ENCODE assay signal across 20 mouse cellular contexts in the genomic region with DNA sequence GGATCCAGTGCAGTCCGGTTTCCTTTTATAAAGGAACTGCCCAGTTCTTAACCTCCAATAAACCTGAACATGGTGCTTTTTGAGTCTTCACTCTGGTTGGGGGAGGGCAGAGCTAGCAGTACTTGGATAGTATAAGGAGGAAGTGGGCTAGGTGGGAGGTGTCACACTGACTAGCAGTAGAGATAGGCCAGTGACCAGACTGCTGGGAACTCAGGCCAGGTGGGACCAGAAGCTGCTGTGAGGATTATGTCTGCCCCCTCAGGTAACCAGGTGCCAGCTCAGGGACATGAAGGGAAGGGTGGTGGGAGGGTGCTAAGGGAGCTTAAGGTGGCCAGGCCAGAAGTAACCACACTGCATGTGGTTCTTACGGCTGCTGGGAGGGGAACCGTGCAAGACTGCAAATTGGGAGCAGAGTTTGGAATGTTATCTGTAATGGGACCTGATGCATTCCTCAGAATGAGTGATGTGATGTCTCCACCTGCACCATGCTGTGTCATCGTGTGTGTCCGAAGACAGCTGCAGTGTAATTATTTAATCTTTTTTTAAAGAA. TPM values are rescaled to one million over a fixed set of nuclear protein-coding genes. Genes with fewer than 3 reads are reported as not detected.
A peak's percentile ranks its signal among the peaks of the same experiment; 100 is the strongest.
DNase-seq lines count a peak whose midpoint lies in the region; ATAC-seq and TF ChIP-seq lines count a peak whose summit lies in the region.
"Had no signal": no experiment of that assay in that cellular context is flagged by ENCODE, and none has a peak within 500 bp of the region (broad histone marks: within the 10 kb centered on the region; RNA-seq: fewer than 3 reads in every experiment).

No protein-coding gene starts in this region.

- no peak overlapping the region for H3K4me3 ChIP-seq in heart, embryonic 11.5 days (ENCODE audit: low read depth, low read length)
- no peak overlapping the region for H3K4me3 ChIP-seq in heart, adult 2 months
- H3K4me3 ChIP-seq in CH12.LX (replicated peaks in 1 of 3; ENCODE audit: low read depth in 2 of 3, low read length in 2 of 3, poor library complexity in 1 of 3): no peak overlapping the region
- H3K4me3 ChIP-seq in forebrain, embryonic 14.5 days (ENCODE audit: low read depth, low read length): no peak overlapping the region
- H3K4me3 ChIP-seq: heart, embryonic 12.5 days; hindbrain, embryonic 15.5 days; intestine, embryonic 15.5 days; midbrain, embryonic 10.5 days; neural tube, embryonic 12.5 days had no signal

- no peak for TF ChIP-seq RAD21 in CH12.LX (IDR thresholded peaks at IDR 0.05; ENCODE audit: low read depth, low read length)

- H3K9me3 ChIP-seq in heart, embryonic 11.5 days (replicated peaks; ENCODE audit: control insufficient read depth, low read length): no peaks in the 10 kb centered on the region
- no peaks in the 10 kb centered on the region for H3K9me3 ChIP-seq in CH12.LX (replicated peaks; ENCODE audit: low read length)
- H3K9me3 ChIP-seq in forebrain, embryonic 14.5 days (replicated peaks; ENCODE audit: control insufficient read depth, low read length): no peaks in the 10 kb centered on the region
- H3K9me3 ChIP-seq: heart, embryonic 12.5 days; hindbrain, embryonic 15.5 days; intestine, embryonic 15.5 days; midbrain, embryonic 10.5 days; neural tube, embryonic 12.5 days had no signal

- no peak for ATAC-seq in heart, embryonic 11.5 days (replicated peaks; ENCODE audit: insufficient number of reproducible peaks, low FRiP score, low TSS enrichment)
- ATAC-seq in forebrain, embryonic 14.5 days: no peak
- ATAC-seq in granulocyte monocyte progenitor cell, adult 5-6 weeks (replicated peaks; ENCODE audit: poor library complexity, severe bottlenecking): no peak
- ATAC-seq: activated CD4-positive, CD25-positive, alpha-beta regulatory T cell, adult 4 months; intestine, embryonic 15.5 days; Patski had no signal

- dilution Hi-C loops in CH12.LX (cut with MboI; ENCODE audit: extremely low pct_ligation_motif_present, extremely low pct_unique_long_range_greater_than_20kb, low sequenced_read_pairs): no loop called here

- peaks cover 5% of the 10 kb centered on the region for H3K4me1 ChIP-seq in heart, embryonic 11.5 days (ENCODE audit: control insufficient read depth, insufficient read depth, low read length)
- H3K4me1 ChIP-seq in heart, adult 2 months (ENCODE audit: control insufficient read depth, insufficient read depth, low read length): peaks cover under 1% of the 10 kb centered on the region; the same call in 1 of the 2 replicates
- peaks cover 16 to 50% of the 10 kb centered on the region in 2 experiments for H3K4me1 ChIP-seq in CH12.LX (ENCODE audit: control insufficient read depth in 1 of 2, insufficient read depth in 2 of 2)
- H3K4me1 ChIP-seq in forebrain, embryonic 14.5 days (ENCODE audit: control insufficient read depth, insufficient read depth, low read length): peaks cover under 1% of the 10 kb centered on the region

- no peak for TF ChIP-seq POLR2A in heart, adult 2 months (IDR thresholded peaks at IDR 0.05; ENCODE audit: insufficient read depth, low read depth, low read length)
- no peak; the same call in 1 of the 2 replicates for TF ChIP-seq POLR2A in CH12.LX (IDR thresholded peaks at IDR 0.05; ENCODE audit: low read depth, low read length)

- intact Hi-C loops in heart, adult 2 months (cut with DNase I): loop anchor here (10.0 kb wide), 1 partner anchor 393 kb away; a partner anchor contains a TSS

- no peaks in the 10 kb centered on the region for H3K79me2 ChIP-seq in heart, adult 2 months (replicated peaks; ENCODE audit: control insufficient read depth, insufficient read depth, low read length)
- peaks cover 42% of the 10 kb centered on the region for H3K79me2 ChIP-seq in CH12.LX (replicated peaks; ENCODE audit: control insufficient read depth, extremely low read depth, insufficient read depth, poor library complexity, severe bottlenecking)

- DNase-seq in heart, adult 2 months: no peak
- DNase-seq in 3134 (ENCODE audit: extremely low read depth, insufficient read length, low spot score) (peak; percentile 32), CH12.LX (ENCODE audit: extremely low read depth) (peak; percentile 44), R1 (ENCODE audit: low read depth, low spot score) (peak; percentile 65)
- DNase-seq in forebrain, embryonic 14.5 days (ENCODE audit: low spot score): no peak
- DNase-seq in frontal cortex, postnatal 36 days (ENCODE audit: low spot score in 2 of 2): no peak
- DNase-seq: adrenal gland, postnatal 10 days; cerebellum, postnatal 25 days; gastrocnemius, postnatal 10 days; thymus, postnatal 25 days had no signal

- in situ Hi-C loops in CH12.LX (cut with MboI; ENCODE audit: low pct_ligation_motif_present, low pct_unique_long_range_greater_than_20kb, low sequenced_read_pairs): no loop called here

- no peak for TF ChIP-seq CTCF in heart, adult 2 months (IDR thresholded peaks at IDR 0.05)
- no peak for TF ChIP-seq CTCF in CH12.LX (conservative IDR thresholded peaks at IDR 0.05 in 1 of 2, IDR thresholded peaks at IDR 0.05 in 1 of 2; ENCODE audit: low read depth in 2 of 2, low read length in 2 of 2)

- peaks cover 73% of the 10 kb centered on the region for H3K36me3 ChIP-seq in heart, embryonic 11.5 days (ENCODE audit: control insufficient read depth, insufficient read depth, low read length)
- no peaks in the 10 kb centered on the region for H3K36me3 ChIP-seq in heart, adult 2 months (ENCODE audit: control insufficient read depth, insufficient read depth, low read length)
- H3K36me3 ChIP-seq in CH12.LX (replicated peaks in 1 of 2; ENCODE audit: control insufficient read depth in 1 of 2, insufficient read depth in 1 of 2, low read length in 1 of 2): peaks cover 74 to 79% of the 10 kb centered on the region in 2 experiments
- peaks cover 79% of the 10 kb centered on the region for H3K36me3 ChIP-seq in forebrain, embryonic 14.5 days (ENCODE audit: control insufficient read depth, insufficient read depth, low read length)

- H3K27ac ChIP-seq in heart, embryonic 11.5 days (ENCODE audit: low read depth, low read length): peak overlapping the region; percentile 41; the same call in 1 of the 2 replicates
- no peak overlapping the region for H3K27ac ChIP-seq in heart, adult 2 months
- H3K27ac ChIP-seq in CH12.LX (ENCODE audit: insufficient read depth, low read depth): peak overlapping the region; percentile 28; the same call in 1 of the 2 replicates
- H3K27ac ChIP-seq in forebrain, embryonic 14.5 days (ENCODE audit: low read depth, low read length): no peak overlapping the region
- H3K27ac ChIP-seq: hindbrain, embryonic 15.5 days; macrophage; midbrain, embryonic 10.5 days; neural tube, embryonic 12.5 days had no signal

- TF ChIP-seq EP300 in heart, adult 2 months (IDR thresholded peaks at IDR 0.05; ENCODE audit: insufficient read depth, low read depth, low read length): no peak
- TF ChIP-seq EP300 in CH12.LX (IDR thresholded peaks at IDR 0.05; ENCODE audit: low read length): no peak

- H3K27me3 ChIP-seq in heart, embryonic 11.5 days (ENCODE audit: control insufficient read depth, insufficient read depth, low read length): no peaks in the 10 kb centered on the region
- H3K27me3 ChIP-seq in heart, adult 2 months (ENCODE audit: control insufficient read depth, insufficient read depth, low read length): no peaks in the 10 kb centered on the region
- no peaks in the 10 kb centered on the region for H3K27me3 ChIP-seq in CH12.LX (replicated peaks)
- no peaks in the 10 kb centered on the region for H3K27me3 ChIP-seq in forebrain, embryonic 14.5 days (replicated peaks; ENCODE audit: control insufficient read depth, insufficient read depth, low read length)
- H3K27me3 ChIP-seq: heart, embryonic 12.5 days; hindbrain, embryonic 15.5 days; intestine, embryonic 15.5 days; neural tube, embryonic 12.5 days; Patski had no signal

- no peak overlapping the region for H3K4me2 ChIP-seq in heart, embryonic 11.5 days
- no peak overlapping the region for H3K4me2 ChIP-seq in CH12.LX (ENCODE audit: insufficient read depth, low read depth, poor library complexity, severe bottlenecking)
- H3K4me2 ChIP-seq in forebrain, embryonic 14.5 days (ENCODE audit: low read length): no peak overlapping the region
- H3K4me2 ChIP-seq: heart, embryonic 12.5 days; hindbrain, embryonic 15.5 days; intestine, embryonic 15.5 days; neural tube, embryonic 12.5 days had no signal

- WGBS in heart, embryonic 11.5 days (ENCODE audit: insufficient replicate concordance): 59% methylated on average over 5 of the region's 5 CpGs
- 67% methylated on average over 5 of the region's 5 CpGs for WGBS in heart, adult 2 months
- WGBS in forebrain, embryonic 14.5 days: 84% methylated on average over 5 of the region's 5 CpGs

- H3K9ac ChIP-seq in heart, embryonic 11.5 days (ENCODE audit: low read depth, low read length): no peak overlapping the region
- no peak overlapping the region for H3K9ac ChIP-seq in heart, adult 2 months (ENCODE audit: low read depth, low read length)
- no peak overlapping the region for H3K9ac ChIP-seq in CH12.LX (ENCODE audit: insufficient read depth, low read depth)
- H3K9ac ChIP-seq in forebrain, embryonic 14.5 days (ENCODE audit: low read length): no peak overlapping the region
- H3K9ac ChIP-seq: heart, embryonic 12.5 days; hindbrain, embryonic 15.5 days; intestine, embryonic 15.5 days; neural tube, embryonic 12.5 days had no signal

RNA-seq across cellular contexts. Expression of a gene that starts 4.2 kb away (rescaled TPM):
- 43.6 and 46.2 TPM in 2 replicates for polyA plus RNA-seq in heart, embryonic 11.5 days (2014; fragmentation: Nextera tagmentation; extraction: Ambion mirVana)
- total RNA-seq in heart, adult 2 months (2021): 1 to 10 TPM; 5.9 to 6.7 TPM
- 11.9 and 18.8 TPM in 2 replicates for polyA plus RNA-seq in heart, adult 2 months (2012; rRNA removed)
- total RNA-seq in CH12.LX (2012; rRNA removed): 346 and 359 TPM in 2 replicates
- 242 and 272 TPM in 2 replicates for total RNA-seq in CH12.LX (2014; rRNA removed)
- 359 and 389 TPM in 2 replicates for polyA plus RNA-seq in CH12.LX (2012; ENCODE audit: insufficient read length, low read depth)
- 44.1 and 49.6 TPM in 2 replicates for polyA plus RNA-seq in forebrain, embryonic 14.5 days (2014; fragmentation: Nextera tagmentation; extraction: Ambion mirVana)
- total RNA-seq in granulocyte monocyte progenitor cell, adult 5-6 weeks (2014; fragmentation: Nextera tagmentation): 88.0 and 115 TPM in 2 replicates
- 172 and 173 TPM in 2 replicates for total RNA-seq in granulocyte monocyte progenitor cell, adult 5-6 weeks (2017)

RNA-seq across cellular contexts. Expression of a gene that starts 6.2 kb away (rescaled TPM):
- polyA plus RNA-seq in heart, embryonic 11.5 days (2014; fragmentation: Nextera tagmentation; extraction: Ambion mirVana): 276 and 286 TPM in 2 replicates
- 100 to 1,000 TPM; 101 to 113 TPM for total RNA-seq in heart, adult 2 months (2021)
- 69.6 and 69.9 TPM in 2 replicates for polyA plus RNA-seq in heart, adult 2 months (2012; rRNA removed)
- total RNA-seq in CH12.LX (2012; rRNA removed) (293 and 340 TPM in 2 replicates), CH12.LX (2014; rRNA removed) (205 and 211 TPM in 2 replicates)
- 387 and 392 TPM in 2 replicates for polyA plus RNA-seq in CH12.LX (2012; ENCODE audit: insufficient read length, low read depth)
- polyA plus RNA-seq in forebrain, embryonic 14.5 days (2014; fragmentation: Nextera tagmentation; extraction: Ambion mirVana): 264 and 269 TPM in 2 replicates
- total RNA-seq in granulocyte monocyte progenitor cell, adult 5-6 weeks (2014; fragmentation: Nextera tagmentation): 224 and 262 TPM in 2 replicates
- 187 and 207 TPM in 2 replicates for total RNA-seq in granulocyte monocyte progenitor cell, adult 5-6 weeks (2017)

RNA-seq across cellular contexts. Expression of a gene that starts 12.7 kb away (rescaled TPM):
- 2.1 and 2.9 TPM in 2 replicates for polyA plus RNA-seq in heart, embryonic 11.5 days (2014; fragmentation: Nextera tagmentation; extraction: Ambion mirVana)
- 1 to 10 TPM; 3.9 to 4.0 TPM for total RNA-seq in heart, adult 2 months (2021)
- polyA plus RNA-seq in heart, adult 2 months (2012; rRNA removed): 4.0 and 5.4 TPM in 2 replicates
- total RNA-seq in CH12.LX (2012; rRNA removed) (3.4 and 11.8 TPM in 2 replicates), CH12.LX (2014; rRNA removed) (1.4 and 2.0 TPM in 2 replicates)
- 0.57 and 1.1 TPM in 2 replicates for polyA plus RNA-seq in CH12.LX (2012; ENCODE audit: insufficient read length, low read depth)
- polyA plus RNA-seq in forebrain, embryonic 14.5 days (2014; fragmentation: Nextera tagmentation; extraction: Ambion mirVana): 15.5 TPM in 2 replicates
- total RNA-seq in granulocyte monocyte progenitor cell, adult 5-6 weeks (2014; fragmentation: Nextera tagmentation): 1.5 and 2.5 TPM in 2 replicates
- total RNA-seq in granulocyte monocyte progenitor cell, adult 5-6 weeks (2017): 0.52 and 1.4 TPM in 2 replicates

RNA-seq across cellular contexts. Expression of a gene that starts 23.7 kb away (rescaled TPM):
- polyA plus RNA-seq in heart, embryonic 11.5 days (2014; fragmentation: Nextera tagmentation; extraction: Ambion mirVana): 2.1 TPM in 2 replicates
- total RNA-seq in heart, adult 2 months (2021): 1 to 10 TPM; 3.9 to 4.3 TPM
- 16.4 and 21.2 TPM in 2 replicates for polyA plus RNA-seq in heart, adult 2 months (2012; rRNA removed)
- total RNA-seq in CH12.LX (2012; rRNA removed) (18.8 and 25.2 TPM in 2 replicates), CH12.LX (2014; rRNA removed) (3.3 and 3.7 TPM in 2 replicates)
- polyA plus RNA-seq in CH12.LX (2012; ENCODE audit: insufficient read length, low read depth): 11.0 and 11.2 TPM in 2 replicates
- polyA plus RNA-seq in forebrain, embryonic 14.5 days (2014; fragmentation: Nextera tagmentation; extraction: Ambion mirVana): 0.62 and 1.2 TPM in 2 replicates
- 13.8 and 44.1 TPM in 2 replicates for total RNA-seq in granulocyte monocyte progenitor cell, adult 5-6 weeks (2014; fragmentation: Nextera tagmentation)
- 14.4 and 16.1 TPM in 2 replicates for total RNA-seq in granulocyte monocyte progenitor cell, adult 5-6 weeks (2017)

Comparison
In these comparisons a context has a peak if more than half of its experiments do, and no peak if none do; other contexts are left out.
1. H3K27ac ChIP-seq: peak in heart, embryonic 11.5 days (single experiment) and CH12.LX (single experiment); none in heart, adult 2 months (single experiment) and forebrain, embryonic 14.5 days (single experiment).
2. DNase-seq: peak in 3134 (single experiment), CH12.LX (single experiment) and R1 (single experiment); none in heart, adult 2 months (0 of 2), forebrain, embryonic 14.5 days (single experiment) and frontal cortex, postnatal 36 days (0 of 2).